Mouse (Mus musculus): ENCODE results near the gene Dffa. TPM values are rescaled to one million over a fixed set of nuclear protein-coding genes. Genes with fewer than 3 reads are reported as not detected.
"Not testable (repeated sequence)": the region's sequence is repeated elsewhere in the genome, so short reads cannot be mapped to it uniquely, and the experiment has no call there.

The Dffa gene
- polyA plus RNA-seq, 1 experiment from 2014 or later: 38.8 TPM

GRCm38 (mm10) chr4:149169926-149170325, 66.0 kb downstream of the Dffa start:
- not testable (repeated sequence) for H3K9me3 ChIP-seq; H3K27me3 ChIP-seq; H3K4me3 ChIP-seq; ATAC-seq (ENCODE audit: insufficient number of reproducible peaks, low FRiP score, low TSS enrichment, low read depth); H3K36me3 ChIP-seq; H3K9ac ChIP-seq; H3K4me2 ChIP-seq
- 84% methylated on average over 8 of the region's 8 CpGs for WGBS
- peak overlapping the region; percentile 8 for H3K27ac ChIP-seq
- peaks cover 32% of the 10 kb centered on the region for H3K4me1 ChIP-seq

Other genes with a start within 250 kb of the Dffa start
- 45.6 and 52.1 TPM in 2 replicates for gene Pex14, start 4.3 kb upstream of the Dffa start, polyA plus RNA-seq (2015; fragmentation: Nextera tagmentation; extraction: Ambion mirVana)
- 0.37 TPM in 1 of 2 replicates, not detected in the other for gene Cort, start 22.6 kb downstream of the Dffa start, polyA plus RNA-seq (2015; fragmentation: Nextera tagmentation; extraction: Ambion mirVana)
- 27.6 and 27.9 TPM in 2 replicates for gene Cenps, start 33.5 kb downstream of the Dffa start, polyA plus RNA-seq (2015; fragmentation: Nextera tagmentation; extraction: Ambion mirVana)
- gene Pgd, start 62.6 kb downstream of the Dffa start, polyA plus RNA-seq (2015; fragmentation: Nextera tagmentation; extraction: Ambion mirVana): 108 and 111 TPM in 2 replicates
- gene Kif1b, start 203.5 kb downstream of the Dffa start, polyA plus RNA-seq (2015; fragmentation: Nextera tagmentation; extraction: Ambion mirVana): 41.6 and 47.3 TPM in 2 replicates